Mouse (Mus musculus) liver, postnatal 0 days (tissue): ENCODE measurements around the gene Olfr287. TPM values are rescaled to one million over a fixed set of nuclear protein-coding genes. Genes with fewer than 3 reads are reported as not detected.

ENCODE experiments used
- ATAC-seq: fragments of 200-750 bp; cut with Nextera tagmentation; 2 replicates; pipeline ENCODE4 v1.8.0; 2017; ENCODE audit warnings: mild to moderate bottlenecking, moderate library complexity
- DNase-seq: peaks from one replicate; pipeline ENCODE4 v3.0.0-alpha.2; 2016
- H3K27ac ChIP-seq: fragments of 300-500 bp; sonication (generic); 2 replicates; pipeline ENCODE4 v1.5.1; 2014; ENCODE audit warnings: antibody characterized with exemption, moderate library complexity, mild to moderate bottlenecking, low read depth
- H3K27me3 ChIP-seq: fragments of 300-500 bp; sonication (generic); 2 replicates; pipeline ENCODE4 v1.6.1; 2014; ENCODE audit warnings: low read length, control low read depth, mixed read lengths; ENCODE audit not compliant: insufficient read depth
- H3K36me3 ChIP-seq: fragments of 300-500 bp; sonication (generic); replicated peaks from 2 replicates; pipeline ENCODE4 v1.6.1; 2014; ENCODE audit warnings: mild to moderate bottlenecking, control low read depth, low read length, moderate library complexity, mixed read lengths; ENCODE audit not compliant: insufficient read depth
- H3K4me1 ChIP-seq: fragments of 300-500 bp; sonication (generic); 2 replicates; pipeline ENCODE4 v1.6.1; 2014; ENCODE audit warnings: antibody characterized with exemption, mild to moderate bottlenecking, control low read depth; ENCODE audit not compliant: insufficient read depth
- H3K4me2 ChIP-seq: fragments of 300-500 bp; sonication (generic); 2 replicates; pipeline ENCODE4 v1.6.1; 2014; ENCODE audit warnings: low read depth, mild to moderate bottlenecking, low read length, moderate library complexity, mixed read lengths
- H3K4me3 ChIP-seq: fragments of 300-500 bp; sonication (generic); 2 replicates; pipeline ENCODE4 v1.5.1; 2014; ENCODE audit warnings: low read depth, low read length
- H3K9ac ChIP-seq: fragments of 300-500 bp; sonication (generic); replicated peaks from 2 replicates; pipeline ENCODE4 v1.6.1; 2014; ENCODE audit warnings: mild to moderate bottlenecking, moderate library complexity
- H3K9me3 ChIP-seq: fragments of 300-500 bp; sonication (generic); 2 replicates; pipeline ENCODE4 v1.6.1; 2016; ENCODE audit warnings: mild to moderate bottlenecking, control low read depth, low read length, mixed read lengths
- CTCF ChIP-seq: sonication (generic); IDR thresholded peaks from 2 replicates; pipeline ENCODE4 v1.5.1; 2016; ENCODE audit warnings: antibody characterized with exemption, low read depth
- EP300 ChIP-seq: IDR thresholded peaks from 2 replicates; pipeline ENCODE4 v1.6.1; 2016; ENCODE audit warnings: antibody characterized with exemption, low read depth, mild to moderate bottlenecking
- WGBS: fragments of 180-500 bp; shearing (Covaris S2); extraction: QIAGEN DNeasy Blood & Tissue Kit; methylation state at CpG from one replicate; pipeline ENCODE4 v1.1.7; 2014; ENCODE audit not compliant: insufficient replicate concordance; 5-methylcytosine and 5-hydroxymethylcytosine counted together
- polyA plus RNA-seq: library from polyadenylated mRNA; unstranded; fragments of >200 nt; fragmentation: Nextera tagmentation; extraction: Ambion mirVana; gene quantifications from 2 replicates; pipeline ENCODE4 v1.2.1, GENCODE M21; 2015

Gene Olfr287
- polyA plus RNA-seq, 1 experiment from 2014 or later = not detected

DNA sequence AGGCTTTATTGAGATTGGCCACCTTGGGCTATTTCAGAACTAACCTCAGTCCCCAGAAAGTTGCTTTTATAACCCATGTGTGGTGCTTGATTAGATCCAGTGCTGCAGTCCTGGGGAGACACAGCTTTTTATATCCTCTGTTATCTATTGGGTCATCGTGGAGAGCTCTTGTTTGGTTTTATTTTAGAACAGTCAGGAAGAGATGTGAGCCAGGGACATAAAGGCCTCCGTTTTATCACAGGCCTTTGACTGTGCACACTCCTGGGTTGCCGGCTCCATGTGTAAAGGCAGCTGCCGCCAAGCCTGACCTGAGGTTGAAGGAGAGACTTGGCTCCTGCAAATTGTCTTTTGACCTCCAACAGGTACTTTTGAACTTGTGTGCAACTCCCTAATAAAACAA is 58.3 kb downstream of the Olfr287 start:
- Histone ChIP-seq H3K4me3 (no peak overlapping the region), H3K4me1 (no peaks in the 10 kb centered on the region), H3K27me3 (peaks cover 23% of the 10 kb centered on the region), H3K9me3 (no peaks in the 10 kb centered on the region), H3K27ac (no peak overlapping the region), H3K36me3 (no peaks in the 10 kb centered on the region), H3K4me2 (no peak overlapping the region), H3K9ac (no peak overlapping the region)
- ATAC-seq (no peak), DNase-seq (no peak)
- WGBS = 50% methylated on average over 4 of the region's 4 CpGs
- TF ChIP-seq EP300 (no peak), CTCF (no peak)

DNA sequence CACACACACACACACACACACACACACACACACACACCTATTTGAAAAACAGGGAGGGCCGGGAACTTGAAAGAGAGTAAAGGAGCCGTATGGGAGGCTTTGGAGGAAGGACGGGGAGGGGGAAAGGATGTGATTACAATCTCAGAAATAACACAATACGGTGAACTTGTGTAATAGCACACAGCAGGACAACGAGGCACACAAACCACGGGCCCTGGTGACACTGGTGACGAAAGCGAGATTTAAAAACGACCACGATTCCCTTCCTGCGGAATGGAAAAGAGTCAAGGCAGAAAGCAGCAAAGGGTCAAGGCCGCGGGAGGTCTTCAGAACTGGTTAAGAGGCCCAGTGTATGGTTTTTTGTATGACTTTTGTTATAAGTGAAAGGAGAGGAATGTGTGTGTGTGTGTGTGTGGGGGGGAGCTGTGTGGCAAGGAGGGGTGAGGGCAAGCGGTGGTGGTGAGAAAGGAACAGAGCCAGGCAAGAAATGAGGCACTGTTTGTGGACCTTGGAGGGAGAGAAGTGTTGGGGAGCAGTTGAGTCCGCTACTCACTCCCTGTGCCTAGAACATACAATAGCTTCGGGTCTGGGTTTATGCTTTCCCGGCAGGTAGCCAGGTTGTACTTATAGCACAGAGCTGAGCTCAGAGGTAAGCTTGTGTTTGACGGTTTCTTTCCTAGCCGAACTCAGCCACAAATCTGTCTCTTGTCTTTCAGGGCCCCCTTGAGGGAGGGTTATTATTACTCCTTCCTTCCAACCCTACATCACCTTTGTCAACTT is 59.6 kb downstream of the Olfr287 start:
- H3K4me1 ChIP-seq = no peaks in the 10 kb centered on the region
- ATAC-seq = no peak
- 51% methylated on average over 19 of the region's 19 CpGs for WGBS

DNA sequence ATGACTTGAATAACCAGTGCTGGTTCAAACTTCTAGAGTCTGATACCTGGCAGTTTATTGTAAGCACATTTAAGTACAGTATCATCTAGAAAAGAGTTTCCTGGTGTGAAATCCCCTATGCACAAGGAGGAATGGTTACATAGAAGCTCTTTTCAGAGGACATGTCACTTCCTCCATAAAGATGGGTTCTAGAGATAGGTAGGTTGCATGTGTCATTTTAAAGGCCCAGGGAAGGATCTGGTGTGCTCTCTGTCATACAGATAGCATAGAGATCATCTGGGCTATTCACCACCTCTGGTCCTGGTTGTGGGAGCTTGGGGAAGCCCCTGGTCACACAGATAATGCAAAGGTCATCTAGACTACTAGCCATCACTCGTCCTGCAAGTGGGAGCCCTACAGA is 63.6 kb downstream of the Olfr287 start:
- DNase-seq (no peak), ATAC-seq (no peak)
- no peaks in the 10 kb centered on the region for H3K4me1 ChIP-seq
- H3K27ac ChIP-seq = no peak overlapping the region
- H3K9ac ChIP-seq = no peak overlapping the region
- 40% methylated on average over 1 of the region's 1 CpGs for WGBS
- H3K36me3 ChIP-seq = no peaks in the 10 kb centered on the region
- H3K9me3 ChIP-seq = no peaks in the 10 kb centered on the region
- TF ChIP-seq CTCF = no peak
- no peak for TF ChIP-seq EP300
- no peak overlapping the region for H3K4me2 ChIP-seq
- no peak overlapping the region for H3K4me3 ChIP-seq
- H3K27me3 ChIP-seq = no peaks in the 10 kb centered on the region

More for the DNA sequence above, 59.6 kb downstream of the Olfr287 start:
- Histone ChIP-seq H3K27me3 (peaks cover 10% of the 10 kb centered on the region), H3K9ac (no peak overlapping the region), H3K9me3 (no peaks in the 10 kb centered on the region), H3K4me2 (no peak overlapping the region), H3K27ac (no peak overlapping the region), H3K4me3 (no peak overlapping the region), H3K36me3 (no peaks in the 10 kb centered on the region)
- TF ChIP-seq EP300 (no peak), CTCF (no peak)
- DNase-seq = no peak

Other genes starting within 250 kb of the Olfr287 start
- gene Col2a1, start 216.4 kb downstream of the Olfr287 start, polyA plus RNA-seq = 0.12 TPM in 1 of 2 replicates, not detected in the other
- 9.1 and 9.2 TPM in 2 replicates for gene Pfkm, start 128.5 kb downstream of the Olfr287 start, polyA plus RNA-seq
- gene Senp1, start 127.3 kb downstream of the Olfr287 start, polyA plus RNA-seq = 4.7 and 6.7 TPM in 2 replicates
- 23.6 and 24.1 TPM in 2 replicates for gene Asb8, start 55.4 kb downstream of the Olfr287 start, polyA plus RNA-seq
- not detected in 2 replicates for gene Ccdc184, start 53.9 kb downstream of the Olfr287 start, polyA plus RNA-seq
- not detected in 2 replicates for gene Olfr288, start 25.5 kb downstream of the Olfr287 start, polyA plus RNA-seq
- not detected in 2 replicates for gene Gm44579, start 79 bp downstream of the Olfr287 start, polyA plus RNA-seq
- gene Olfr286, start 13.4 kb upstream of the Olfr287 start, polyA plus RNA-seq = not detected in 2 replicates
- not detected in 2 replicates for gene H1fnt, start 36.2 kb upstream of the Olfr287 start, polyA plus RNA-seq
- 0.06 and 0.08 TPM in 2 replicates for gene Zfp641, start 75.1 kb upstream of the Olfr287 start, polyA plus RNA-seq
- not detected in 2 replicates for gene Olfr285, start 96.3 kb upstream of the Olfr287 start, polyA plus RNA-seq
- not detected in 2 replicates for gene Olfr284, start 119.9 kb upstream of the Olfr287 start, polyA plus RNA-seq
- gene Olfr283, start 159.9 kb upstream of the Olfr287 start, polyA plus RNA-seq = not detected in 2 replicates
- not detected in 2 replicates for gene Olfr282, start 210.2 kb upstream of the Olfr287 start, polyA plus RNA-seq
- gene Olfr281, start 231.5 kb upstream of the Olfr287 start, polyA plus RNA-seq = not detected in 2 replicates
- not detected in 2 replicates for gene OR5BS1P, start 248.8 kb upstream of the Olfr287 start, polyA plus RNA-seq